ENCODE assay signal across 1 mouse cellular context in the genomic region with DNA sequence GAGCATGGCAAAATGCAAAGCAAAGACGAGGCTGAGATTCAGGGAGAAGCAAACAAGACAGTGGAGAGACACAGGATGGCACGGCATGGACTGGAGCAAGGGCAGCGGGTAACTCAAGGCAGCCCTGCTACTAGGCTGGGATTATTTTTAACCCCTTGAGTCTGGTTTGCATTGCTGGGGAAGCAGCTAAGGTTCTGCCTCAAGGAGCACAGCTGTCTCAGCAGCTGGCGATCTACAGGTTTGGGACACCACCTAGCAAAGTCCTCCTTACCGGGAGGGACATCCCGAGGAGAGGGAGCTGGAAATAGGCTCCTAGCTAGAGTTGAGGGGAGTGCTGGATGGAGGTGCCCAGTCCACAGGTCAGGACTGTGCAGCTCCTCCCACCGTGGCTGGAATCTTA.
TF ChIP-seq lines count a peak whose summit lies in the region.

No protein-coding gene starts in this region.

TF ChIP-seq in CH12.LX, 34 proteins besides CTCF, POLR2A, EP300 and RAD21 (continued from another document):
- peak; percentile 91; the same call in 1 of the 2 replicates for TF ChIP-seq MEF2A (IDR thresholded peaks at IDR 0.05; ENCODE audit: borderline replicate concordance, low read depth, low read length)
- TF ChIP-seq MAFK (IDR thresholded peaks at IDR 0.05; ENCODE audit: insufficient replicate concordance, low read length) = 0 out of 2 replicates have a peak, but pooled peaks have one; percentile 50
- peak; percentile 97 for TF ChIP-seq ETS1 (conservative IDR thresholded peaks at IDR 0.05; ENCODE audit: low read depth, low read length)
- no peak for TF ChIP-seq JUND (conservative IDR thresholded peaks at IDR 0.05; ENCODE audit: low read depth, low read length)
- TF ChIP-seq PAX5 (IDR thresholded peaks at IDR 0.05; ENCODE audit: low read length) = no peak
- 0 out of 2 replicates have a peak, but pooled peaks have one; percentile 50 for TF ChIP-seq MXI1 (IDR thresholded peaks at IDR 0.05; ENCODE audit: low read depth, low read length)
- 0 out of 2 replicates have a peak, but pooled peaks have one; percentile 41 for TF ChIP-seq MAZ (IDR thresholded peaks at IDR 0.05; ENCODE audit: low read depth, low read length)
- peak; percentile 97 for TF ChIP-seq TCF12 (IDR thresholded peaks at IDR 0.05; ENCODE audit: low read depth, low read length)
- TF ChIP-seq SIN3A (IDR thresholded peaks at IDR 0.05; ENCODE audit: low read length) = peak; percentile 74
- no peak for TF ChIP-seq POLR2AphosphoS2 (IDR thresholded peaks at IDR 0.05; ENCODE audit: low read depth, low read length)
